Mouse (Mus musculus) midbrain, embryonic 14.5 days (tissue): ENCODE measurements around the gene Pcx. TPM values are rescaled to one million over a fixed set of nuclear protein-coding genes. Genes with fewer than 3 reads are reported as not detected.

ENCODE experiments used
- ATAC-seq: fragments of 200-750 bp; cut with Nextera tagmentation; 2 replicates; pipeline ENCODE4 v1.8.0; 2017; ENCODE audit warnings: moderate number of reproducible peaks, moderate library complexity; ENCODE audit not compliant: low FRiP score, low TSS enrichment
- DNase-seq: peaks from one replicate; pipeline ENCODE4 v3.0.0-alpha.2; 2015
- H3K27ac ChIP-seq: fragments of 300-500 bp; sonication (generic); replicated peaks from 2 replicates; pipeline ENCODE4 v1.5.1; 2014; ENCODE audit warnings: mild to moderate bottlenecking, low read depth, low read length, moderate library complexity
- H3K27me3 ChIP-seq: fragments of 300-500 bp; sonication (generic); 2 replicates; pipeline ENCODE4 v1.6.1; 2014; ENCODE audit warnings: low read length, control low read depth, mixed read lengths; ENCODE audit not compliant: control insufficient read depth, insufficient read depth
- H3K36me3 ChIP-seq: fragments of 300-500 bp; sonication (generic); 2 replicates; pipeline ENCODE4 v1.6.1; 2014; ENCODE audit warnings: low read length, control low read depth; ENCODE audit not compliant: control insufficient read depth, insufficient read depth
- H3K4me1 ChIP-seq: fragments of 300-500 bp; sonication (generic); 2 replicates; pipeline ENCODE4 v1.6.1; 2014; ENCODE audit warnings: mild to moderate bottlenecking, antibody characterized with exemption, low read length, control low read depth; ENCODE audit not compliant: control insufficient read depth, insufficient read depth
- H3K4me2 ChIP-seq: fragments of 300-500 bp; sonication (generic); 2 replicates; pipeline ENCODE4 v1.6.1; 2014; ENCODE audit warnings: mild to moderate bottlenecking, low read length, moderate library complexity
- H3K4me3 ChIP-seq: fragments of 300-500 bp; sonication (generic); replicated peaks from 2 replicates; pipeline ENCODE4 v1.5.1; 2014; ENCODE audit warnings: low read depth, low read length
- H3K9ac ChIP-seq: fragments of 300-500 bp; sonication (generic); replicated peaks from 2 replicates; pipeline ENCODE4 v1.6.1; 2014; ENCODE audit warnings: mild to moderate bottlenecking, low read length, moderate library complexity
- H3K9me3 ChIP-seq: fragments of 300-500 bp; sonication (generic); 2 replicates; pipeline ENCODE4 v1.6.1; 2016; ENCODE audit warnings: low read length, control low read depth, mixed read lengths; ENCODE audit not compliant: control insufficient read depth
- WGBS: fragments of 180-500 bp; shearing (Covaris S2); extraction: QIAGEN DNeasy Blood & Tissue Kit; methylation state at CpG from one replicate; pipeline ENCODE4 v1.1.7; 2014; 5-methylcytosine and 5-hydroxymethylcytosine counted together
- polyA plus RNA-seq: library from polyadenylated mRNA; unstranded; fragments of >200 nt; fragmentation: Nextera tagmentation; extraction: Ambion mirVana; gene quantifications from 2 replicates; pipeline ENCODE4 v1.2.1, GENCODE M21; 2014

The Pcx gene
- polyA plus RNA-seq, 1 experiment from 2014 or later = 20.5 TPM

DNA sequence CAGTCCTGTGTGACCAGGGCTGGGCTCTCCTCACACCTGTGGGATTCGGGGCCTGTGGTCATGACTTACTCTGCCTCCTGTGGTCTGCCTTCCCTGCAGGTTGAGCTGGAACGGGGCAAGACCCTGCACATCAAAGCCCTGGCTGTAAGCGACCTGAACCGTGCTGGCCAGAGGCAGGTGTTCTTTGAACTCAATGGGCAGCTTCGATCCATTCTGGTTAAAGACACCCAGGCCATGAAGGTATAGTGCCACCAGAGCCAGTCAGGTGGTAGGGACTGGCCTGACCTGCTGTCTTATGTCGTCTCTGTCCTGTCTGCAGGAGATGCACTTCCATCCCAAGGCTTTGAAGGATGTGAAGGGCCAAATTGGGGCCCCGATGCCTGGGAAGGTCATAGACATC lies 110.4 kb downstream of the Pcx start:
- WGBS = 94% methylated on average over 7 of the region's 7 CpGs

GRCm38 (mm10) chr19:4622780-4623179 lies 112.5 kb downstream of the Pcx start:
- peaks cover 13% of the 10 kb centered on the region for H3K4me1 ChIP-seq
- ATAC-seq = no peak
- H3K9me3 ChIP-seq = no peaks in the 10 kb centered on the region
- peaks cover 38% of the 10 kb centered on the region for H3K36me3 ChIP-seq
- no peak overlapping the region for H3K9ac ChIP-seq
- H3K27me3 ChIP-seq = no peaks in the 10 kb centered on the region
- WGBS = 75% methylated on average over 5 of the region's 5 CpGs
- no peak overlapping the region for H3K4me2 ChIP-seq
- H3K27ac ChIP-seq = no peak overlapping the region
- H3K4me3 ChIP-seq = no peak overlapping the region
- no peak for DNase-seq

More for the DNA sequence above, 110.4 kb downstream of the Pcx start:
- H3K4me2 ChIP-seq = no peak overlapping the region
- no peak for DNase-seq
- H3K9ac ChIP-seq = no peak overlapping the region
- ATAC-seq = no peak
- no peak overlapping the region for H3K27ac ChIP-seq
- no peaks in the 10 kb centered on the region for H3K27me3 ChIP-seq
- peaks cover 5% of the 10 kb centered on the region for H3K4me1 ChIP-seq
- H3K4me3 ChIP-seq = no peak overlapping the region
- no peaks in the 10 kb centered on the region for H3K9me3 ChIP-seq
- H3K36me3 ChIP-seq = peaks cover 38% of the 10 kb centered on the region

DNA sequence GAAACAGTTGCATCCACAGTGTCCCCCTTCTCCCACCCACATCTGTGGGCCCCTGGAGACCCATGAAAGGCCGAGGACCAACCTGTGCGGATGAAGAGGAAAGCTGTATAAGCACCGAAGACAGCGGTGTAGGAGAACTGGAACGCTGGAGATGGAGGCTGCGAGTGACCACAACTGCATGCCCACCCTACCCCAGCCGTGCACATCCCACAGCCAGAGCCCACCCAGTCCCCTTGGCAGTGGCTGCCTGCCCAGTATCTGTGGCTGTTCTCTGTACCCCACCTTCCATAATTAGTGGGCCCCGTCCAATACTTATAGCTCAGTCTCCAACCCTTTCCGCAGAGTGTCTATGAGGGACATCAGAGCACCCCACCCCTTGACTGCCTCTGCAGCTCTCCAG lies 113.1 kb downstream of the Pcx start:
- Histone ChIP-seq H3K27ac (no peak overlapping the region), H3K9me3 (no peaks in the 10 kb centered on the region), H3K9ac (no peak overlapping the region), H3K4me3 (no peak overlapping the region), H3K4me2 (no peak overlapping the region), H3K36me3 (peaks cover 38% of the 10 kb centered on the region), H3K4me1 (peaks cover 13% of the 10 kb centered on the region), H3K27me3 (no peaks in the 10 kb centered on the region)
- 96% methylated on average over 9 of the region's 9 CpGs for WGBS
- DNase-seq (no peak), ATAC-seq (no peak)

DNA sequence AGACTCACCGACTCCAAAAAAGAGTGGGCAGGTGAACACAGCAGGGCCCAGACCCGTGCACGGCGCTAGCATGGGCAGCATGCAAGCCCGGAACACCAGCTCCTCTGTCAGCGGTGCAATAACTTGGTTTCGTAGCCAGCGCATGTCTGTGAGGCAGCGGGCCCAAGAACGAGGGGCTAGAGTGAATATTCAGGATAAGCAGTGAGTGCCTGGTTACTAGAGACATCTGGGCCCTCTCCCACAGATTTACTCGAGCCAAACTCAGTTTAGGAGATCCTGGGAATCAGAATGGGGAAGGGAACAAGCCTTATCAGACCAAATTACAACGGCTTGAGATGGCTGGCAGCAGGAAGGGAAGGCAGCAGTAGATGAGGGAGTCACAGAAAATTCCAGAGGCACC lies 113.7 kb downstream of the Pcx start:
- H3K27me3 ChIP-seq = no peaks in the 10 kb centered on the region
- peaks cover 13% of the 10 kb centered on the region for H3K4me1 ChIP-seq
- H3K9ac ChIP-seq = no peak overlapping the region
- H3K27ac ChIP-seq = no peak overlapping the region
- H3K4me2 ChIP-seq = no peak overlapping the region
- DNase-seq = no peak
- WGBS = 96% methylated on average over 12 of the region's 12 CpGs
- H3K4me3 ChIP-seq = no peak overlapping the region
- no peak for ATAC-seq
- H3K9me3 ChIP-seq = no peaks in the 10 kb centered on the region
- peaks cover 38% of the 10 kb centered on the region for H3K36me3 ChIP-seq

- peaks cover 38% of the 10 kb centered on the region for H3K36me3 ChIP-seq
- ATAC-seq = no peak
- H3K4me2 ChIP-seq = peak overlapping the region; percentile 95
- H3K9ac ChIP-seq = peak overlapping the region; percentile 85
- peaks cover 13% of the 10 kb centered on the region for H3K4me1 ChIP-seq
- H3K27me3 ChIP-seq = no peaks in the 10 kb centered on the region
- DNase-seq = no peak
- H3K4me3 ChIP-seq = peak overlapping the region; percentile 81
- no peaks in the 10 kb centered on the region for H3K9me3 ChIP-seq
- H3K27ac ChIP-seq = peak overlapping the region; percentile 91; the same call in 1 of the 2 replicates
- WGBS = 30% methylated on average over 4 of the region's 4 CpGs
Observed at GRCm38 (mm10) chr19:4624406-4625178, 114.3 kb downstream of the Pcx start.

DNA sequence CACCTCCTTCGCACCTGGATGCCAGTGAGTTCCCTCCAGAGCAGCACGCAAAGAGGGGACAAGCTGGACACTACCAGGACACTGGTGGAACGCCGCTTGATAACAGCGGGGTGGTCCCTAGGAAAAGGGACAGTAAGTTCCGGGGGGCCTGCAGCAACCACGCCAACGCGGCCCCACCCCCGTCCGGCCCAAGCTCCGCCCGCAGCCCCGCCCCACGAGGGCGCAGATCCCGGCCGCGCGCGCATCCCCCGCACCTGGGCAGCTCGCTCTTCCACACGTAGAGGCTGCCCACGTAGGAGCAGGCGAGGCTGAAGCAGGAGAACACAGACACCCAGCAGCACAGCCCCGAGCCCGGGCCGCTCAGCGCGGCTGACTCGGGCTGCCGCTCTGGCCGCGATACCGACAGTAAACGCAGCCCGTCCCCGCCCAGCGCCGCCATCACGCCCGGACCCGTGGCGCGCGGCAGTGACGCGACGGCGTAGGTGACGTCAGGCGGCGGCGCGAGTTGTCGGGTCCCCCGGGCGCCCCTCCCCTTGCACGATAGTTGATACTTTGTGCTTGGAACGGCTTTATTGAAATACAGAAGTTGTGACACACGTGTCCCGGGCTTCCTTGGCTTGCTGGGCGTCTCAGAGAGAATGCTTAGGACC lies 115.0 kb downstream of the Pcx start, which contains the start of gene Rce1:
Gene Rce1, minus strand, starts transcription at position 463 of the 650 bp plus-strand sequence.
- DNase-seq (peak; percentile 97), ATAC-seq (peak; percentile 91)
- H3K4me3 ChIP-seq = peak within 1 kb of the TSS; percentile 81
- peak within 1 kb of the TSS; percentile 91 for H3K27ac ChIP-seq
- peak within 1 kb of the TSS; percentile 95 for H3K4me2 ChIP-seq
- WGBS = under 1% methylated on average over 64 of the region's 64 CpGs
- peaks cover 13% of the 10 kb centered on the region for H3K4me1 ChIP-seq
- H3K36me3 ChIP-seq = peaks cover 37% of the 10 kb centered on the region
- peak within 1 kb of the TSS; percentile 85 for H3K9ac ChIP-seq
- H3K9me3 ChIP-seq = no peaks in the 10 kb centered on the region
- no peaks in the 10 kb centered on the region for H3K27me3 ChIP-seq

GRCm38 (mm10) chr19:4625829-4626535 lies 115.7 kb downstream of the Pcx start:
- H3K9me3 ChIP-seq = no peaks in the 10 kb centered on the region
- H3K27ac ChIP-seq = peak overlapping the region; percentile 91
- peaks cover 13% of the 10 kb centered on the region for H3K4me1 ChIP-seq
- ATAC-seq = peak; percentile 57
- DNase-seq = no peak
- H3K9ac ChIP-seq = peak overlapping the region; percentile 85
- no peaks in the 10 kb centered on the region for H3K27me3 ChIP-seq
- WGBS = 2% methylated on average over 35 of the region's 35 CpGs
- H3K4me2 ChIP-seq = peak overlapping the region; percentile 95
- peak overlapping the region; percentile 81 for H3K4me3 ChIP-seq
- H3K36me3 ChIP-seq = peaks cover 31% of the 10 kb centered on the region

GRCm38 (mm10) chr19:4628819-4629218 lies 118.5 kb downstream of the Pcx start:
- Histone ChIP-seq H3K36me3 (peaks cover 3% of the 10 kb centered on the region), H3K4me3 (no peak overlapping the region), H3K4me2 (no peak overlapping the region), H3K27me3 (no peaks in the 10 kb centered on the region), H3K27ac (peak overlapping the region; percentile 15; the same call in 1 of the 2 replicates), H3K9me3 (no peaks in the 10 kb centered on the region), H3K9ac (no peak overlapping the region), H3K4me1 (peaks cover 13% of the 10 kb centered on the region)
- 0% methylated on average over 1 of the region's 1 CpGs for WGBS
- ATAC-seq (no peak), DNase-seq (peak; percentile 90)
